Mouse (Mus musculus) limb, embryonic 15.5 days (tissue): ENCODE data around the gene Lifr. TPM values are rescaled to one million over a fixed set of nuclear protein-coding genes. Genes with fewer than 3 reads are reported as not detected.

Source experiments
- ATAC-seq: fragments of 200-750 bp; cut with Nextera tagmentation; 2 replicates; pipeline ENCODE4 v1.8.0; 2017; ENCODE audit warnings: low read depth, moderate TSS enrichment; ENCODE audit not compliant: insufficient number of reproducible peaks, low FRiP score, low TSS enrichment
- H3K27ac ChIP-seq: fragments of 300-500 bp; sonication (generic); 2 replicates; pipeline ENCODE4 v1.5.1; 2015; ENCODE audit warnings: moderate library complexity, mild to moderate bottlenecking, inconsistent platforms
- H3K27me3 ChIP-seq: fragments of 300-500 bp; sonication (generic); 2 replicates; pipeline ENCODE4 v1.6.1; 2015; ENCODE audit warnings: inconsistent platforms
- H3K36me3 ChIP-seq: fragments of 300-500 bp; sonication (generic); 2 replicates; pipeline ENCODE4 v1.6.1; 2015; ENCODE audit warnings: inconsistent platforms
- H3K4me1 ChIP-seq: fragments of 300-500 bp; sonication (generic); 2 replicates; pipeline ENCODE4 v1.6.1; 2015; ENCODE audit warnings: inconsistent platforms
- H3K4me2 ChIP-seq: fragments of 300-500 bp; sonication (generic); 2 replicates; pipeline ENCODE4 v1.6.1; 2015; ENCODE audit warnings: mild to moderate bottlenecking, inconsistent platforms
- H3K4me3 ChIP-seq: fragments of 300-500 bp; sonication (generic); 2 replicates; pipeline ENCODE4 v1.5.1; 2015; ENCODE audit warnings: mild to moderate bottlenecking, inconsistent platforms
- H3K9ac ChIP-seq: fragments of 300-500 bp; sonication (generic); 2 replicates; pipeline ENCODE4 v1.6.1; 2015; ENCODE audit warnings: inconsistent platforms
- H3K9me3 ChIP-seq: fragments of 300-500 bp; sonication (generic); 2 replicates; pipeline ENCODE4 v1.6.1; 2016; ENCODE audit warnings: inconsistent platforms
- WGBS: fragments of 180-500 bp; shearing (Covaris S2); methylation state at CpG from one replicate; pipeline ENCODE4 v1.1.7; 2015; 5-methylcytosine and 5-hydroxymethylcytosine counted together
- polyA plus RNA-seq: library from polyadenylated mRNA; unstranded; fragments of >200 nt; fragmentation: Nextera tagmentation; extraction: Ambion mirVana; gene quantifications from 2 replicates; pipeline ENCODE4 v1.2.1, GENCODE M21; 2015

Gene Lifr
- polyA plus RNA-seq, 1 experiment from 2014 or later = 14.3 TPM

- Histone ChIP-seq H3K9ac (no peak overlapping the region), H3K4me2 (no peak overlapping the region), H3K27me3 (no peaks in the 10 kb centered on the region), H3K36me3 (no peaks in the 10 kb centered on the region), H3K4me3 (no peak overlapping the region), H3K9me3 (no peaks in the 10 kb centered on the region), H3K4me1 (peaks cover 26% of the 10 kb centered on the region), H3K27ac (no peak overlapping the region)
- ATAC-seq = no peak
- 54% methylated on average over 8 of the region's 8 CpGs for WGBS
Observed at GRCm38 (mm10) chr15:7146529-7146928, 56.1 kb downstream of the Lifr start.

GRCm38 (mm10) chr15:7149796-7150195 lies 59.4 kb downstream of the Lifr start:
- 96% methylated on average over 18 of the region's 18 CpGs for WGBS

GRCm38 (mm10) chr15:7150591-7150990 lies 60.2 kb downstream of the Lifr start:
- ATAC-seq = no peak

More at GRCm38 (mm10) chr15:7149796-7150195, 59.4 kb downstream of the Lifr start:
- Histone ChIP-seq H3K9ac (no peak overlapping the region), H3K9me3 (no peaks in the 10 kb centered on the region), H3K4me1 (peaks cover 19% of the 10 kb centered on the region), H3K4me2 (no peak overlapping the region), H3K27ac (no peak overlapping the region), H3K4me3 (no peak overlapping the region), H3K27me3 (no peaks in the 10 kb centered on the region), H3K36me3 (no peaks in the 10 kb centered on the region)
- no peak for ATAC-seq

GRCm38 (mm10) chr15:7152116-7152760 lies 61.8 kb downstream of the Lifr start:
- no peak overlapping the region for H3K27ac ChIP-seq
- peaks cover 9% of the 10 kb centered on the region; the same call in 1 of the 2 replicates for H3K36me3 ChIP-seq
- peaks cover 6% of the 10 kb centered on the region for H3K4me1 ChIP-seq
- H3K9me3 ChIP-seq = no peaks in the 10 kb centered on the region
- no peak overlapping the region for H3K4me2 ChIP-seq
- H3K27me3 ChIP-seq = no peaks in the 10 kb centered on the region
- no peak overlapping the region for H3K4me3 ChIP-seq
- H3K9ac ChIP-seq = no peak overlapping the region
- ATAC-seq = peak; percentile 6; the same call in 1 of the 2 replicates
- WGBS = 60% methylated on average over 10 of the region's 10 CpGs

More at GRCm38 (mm10) chr15:7150591-7150990, 60.2 kb downstream of the Lifr start:
- Histone ChIP-seq H3K36me3 (no peaks in the 10 kb centered on the region), H3K27me3 (no peaks in the 10 kb centered on the region), H3K27ac (no peak overlapping the region), H3K4me1 (peaks cover 12% of the 10 kb centered on the region), H3K9me3 (no peaks in the 10 kb centered on the region), H3K4me3 (no peak overlapping the region), H3K9ac (no peak overlapping the region), H3K4me2 (no peak overlapping the region)
- 88% methylated on average over 9 of the region's 9 CpGs for WGBS

- H3K36me3 ChIP-seq = peaks cover 27% of the 10 kb centered on the region; the same call in 1 of the 2 replicates
- H3K9ac ChIP-seq = no peak overlapping the region
- H3K4me2 ChIP-seq = no peak overlapping the region
- H3K4me1 ChIP-seq = peaks cover 6% of the 10 kb centered on the region
- no peaks in the 10 kb centered on the region for H3K27me3 ChIP-seq
- no peaks in the 10 kb centered on the region for H3K9me3 ChIP-seq
- no peak for ATAC-seq
- no peak overlapping the region for H3K4me3 ChIP-seq
- WGBS = 79% methylated on average over 15 of the region's 15 CpGs
- H3K27ac ChIP-seq = no peak overlapping the region
Observed at GRCm38 (mm10) chr15:7154010-7154736, 63.8 kb downstream of the Lifr start.

- H3K27me3 ChIP-seq = no peaks in the 10 kb centered on the region
- H3K36me3 ChIP-seq = peaks cover 32% of the 10 kb centered on the region
- no peak overlapping the region for H3K9ac ChIP-seq
- no peak overlapping the region for H3K4me3 ChIP-seq
- H3K4me1 ChIP-seq = peaks cover 6% of the 10 kb centered on the region
- H3K9me3 ChIP-seq = no peaks in the 10 kb centered on the region
- no peak overlapping the region for H3K27ac ChIP-seq
- H3K4me2 ChIP-seq = no peak overlapping the region
- no peak for ATAC-seq
- 76% methylated on average over 7 of the region's 7 CpGs for WGBS
Observed at GRCm38 (mm10) chr15:7154737-7155090, 64.3 kb downstream of the Lifr start.

- ATAC-seq = no peak
- Histone ChIP-seq H3K36me3 (peaks cover 36% of the 10 kb centered on the region), H3K9ac (no peak overlapping the region), H3K9me3 (no peaks in the 10 kb centered on the region), H3K4me3 (no peak overlapping the region), H3K4me2 (no peak overlapping the region), H3K27me3 (no peaks in the 10 kb centered on the region), H3K27ac (no peak overlapping the region), H3K4me1 (no peaks in the 10 kb centered on the region; the same call in 1 of the 2 replicates)
- WGBS = 83% methylated on average over 6 of the region's 6 CpGs
Observed at GRCm38 (mm10) chr15:7157658-7158057, 67.2 kb downstream of the Lifr start.

- Histone ChIP-seq H3K4me3 (no peak overlapping the region), H3K9me3 (no peaks in the 10 kb centered on the region), H3K27me3 (no peaks in the 10 kb centered on the region), H3K36me3 (peaks cover 36% of the 10 kb centered on the region), H3K4me1 (0 out of 2 replicates have a peak, but pooled peaks cover 2% of the 10 kb centered on the region), H3K9ac (no peak overlapping the region), H3K4me2 (no peak overlapping the region), H3K27ac (no peak overlapping the region)
- WGBS = 92% methylated on average over 9 of the region's 9 CpGs
- no peak for ATAC-seq
Observed at GRCm38 (mm10) chr15:7159869-7160268, 69.5 kb downstream of the Lifr start.

- Histone ChIP-seq H3K9me3 (no peaks in the 10 kb centered on the region), H3K27ac (no peak overlapping the region), H3K4me3 (no peak overlapping the region), H3K36me3 (peaks cover 36% of the 10 kb centered on the region), H3K4me1 (0 out of 2 replicates have a peak, but pooled peaks cover 2% of the 10 kb centered on the region), H3K4me2 (no peak overlapping the region), H3K9ac (no peak overlapping the region), H3K27me3 (no peaks in the 10 kb centered on the region)
- WGBS = 80% methylated on average over 8 of the region's 8 CpGs
- no peak for ATAC-seq
Observed at GRCm38 (mm10) chr15:7160321-7160720, 69.9 kb downstream of the Lifr start.

- no peak overlapping the region for H3K27ac ChIP-seq
- no peak for ATAC-seq
- WGBS = 51% methylated on average over 6 of the region's 6 CpGs
- H3K36me3 ChIP-seq = peaks cover 25% of the 10 kb centered on the region
- 0 out of 2 replicates have a peak, but pooled peaks cover 2% of the 10 kb centered on the region for H3K4me1 ChIP-seq
- H3K9me3 ChIP-seq = no peaks in the 10 kb centered on the region
- H3K9ac ChIP-seq = no peak overlapping the region
- H3K27me3 ChIP-seq = no peaks in the 10 kb centered on the region
- no peak overlapping the region for H3K4me2 ChIP-seq
- H3K4me3 ChIP-seq = no peak overlapping the region
Observed at GRCm38 (mm10) chr15:7163851-7164250, 73.4 kb downstream of the Lifr start.

- peaks cover 23% of the 10 kb centered on the region for H3K36me3 ChIP-seq
- no peak overlapping the region for H3K27ac ChIP-seq
- H3K9me3 ChIP-seq = no peaks in the 10 kb centered on the region
- H3K9ac ChIP-seq = no peak overlapping the region
- H3K4me2 ChIP-seq = no peak overlapping the region
- H3K27me3 ChIP-seq = no peaks in the 10 kb centered on the region
- WGBS = 92% methylated on average over 9 of the region's 9 CpGs
- 0 out of 2 replicates have a peak, but pooled peaks cover 2% of the 10 kb centered on the region for H3K4me1 ChIP-seq
- no peak for ATAC-seq
- no peak overlapping the region for H3K4me3 ChIP-seq
Observed at GRCm38 (mm10) chr15:7166735-7167134, 76.3 kb downstream of the Lifr start.

- no peaks in the 10 kb centered on the region for H3K27me3 ChIP-seq
- 86% methylated on average over 10 of the region's 10 CpGs for WGBS
- H3K27ac ChIP-seq = no peak overlapping the region
- H3K4me1 ChIP-seq = 0 out of 2 replicates have a peak, but pooled peaks cover 2% of the 10 kb centered on the region
- H3K9ac ChIP-seq = no peak overlapping the region
- no peak for ATAC-seq
- H3K4me2 ChIP-seq = no peak overlapping the region
- peaks cover 23% of the 10 kb centered on the region for H3K36me3 ChIP-seq
- no peaks in the 10 kb centered on the region for H3K9me3 ChIP-seq
- H3K4me3 ChIP-seq = no peak overlapping the region
Observed at GRCm38 (mm10) chr15:7167238-7167905, 77.0 kb downstream of the Lifr start.
